Comparison of ENCODE assay signal across 8 mouse cellular contexts in the genomic region with DNA sequence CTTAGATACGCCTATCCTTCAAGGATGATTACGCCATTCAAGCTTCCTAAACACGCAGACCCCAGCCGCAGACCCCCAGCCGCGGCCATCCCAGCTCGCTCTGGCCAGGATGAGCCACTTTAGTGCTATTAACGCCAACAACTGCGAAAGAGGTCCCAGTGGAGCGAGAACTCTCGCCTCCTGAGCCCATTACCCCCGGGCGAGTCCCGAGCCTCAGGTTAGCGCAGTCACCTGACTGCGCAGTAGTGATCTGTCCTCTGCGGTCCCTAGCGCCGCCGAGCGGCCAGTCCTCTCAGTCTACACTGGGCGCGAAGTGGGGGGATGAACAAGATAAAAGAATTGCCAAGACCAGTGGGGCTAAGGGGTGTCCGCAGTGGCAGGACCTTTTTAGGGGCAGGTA. TPM values are rescaled to one million over a fixed set of nuclear protein-coding genes. Genes with fewer than 3 reads are reported as not detected.
DNase-seq lines count a peak whose midpoint lies in the region; ATAC-seq lines count a peak whose summit lies in the region.

No protein-coding gene starts in this region.

- intact Hi-C loops in left cerebral cortex, postnatal 4 days (cut with DNase I): no loop called here

- peak; percentile 46 for ATAC-seq in common myeloid progenitor, adult 5-6 weeks (replicated peaks; ENCODE audit: low read depth, poor library complexity, severe bottlenecking)
- ATAC-seq in megakaryocyte-erythroid progenitor cell, adult 5-6 weeks (replicated peaks; ENCODE audit: low FRiP score, low TSS enrichment, poor library complexity, severe bottlenecking): peak; percentile 64
- ATAC-seq in activated CD4-positive, CD25-positive, alpha-beta regulatory T cell, adult 4 months: no peak

- DNase-seq in adrenal gland, adult 18-20 months (ENCODE audit: low spot score in 2 of 2): peak; percentile 63 to 70
- DNase-seq in gastrocnemius, postnatal 10 days: peak; percentile 67
- DNase-seq in induced T-regulatory cell, adult 2 months (ENCODE audit: low read depth): peak; percentile 76
- DNase-seq in left cerebral cortex, postnatal 4 days: peak; percentile 62
- peak; percentile 69 to 72 for DNase-seq in right cerebral cortex, postnatal 36 days (ENCODE audit: low spot score in 2 of 2)

RNA-seq across cellular contexts. Expression of a gene that starts 8.3 kb away (rescaled TPM):
- total RNA-seq in adrenal gland, adult 18-20 months (2021): 10 to 100 TPM; 18.6 to 25.6 TPM
- total RNA-seq in common myeloid progenitor, adult 5-6 weeks (2017): not detected in 2 replicates
- 10 to 100 TPM; 18.9 to 25.7 TPM for total RNA-seq in gastrocnemius, postnatal 10 days (2021)
- total RNA-seq in left cerebral cortex, postnatal 4 days (2021): 100 to 1,000 TPM; 241 to 308 TPM
- total RNA-seq in megakaryocyte-erythroid progenitor cell, adult 5-6 weeks (2014; fragmentation: Nextera tagmentation): not detected in 2 replicates
- total RNA-seq in megakaryocyte-erythroid progenitor cell, adult 5-6 weeks (2017): not detected in 2 replicates
- polyA plus RNA-seq in activated CD4-positive, CD25-positive, alpha-beta regulatory T cell, adult 4 months (2017; shearing (Covaris generic)): not detected

RNA-seq across cellular contexts. Expression of a gene that starts 9.3 kb away (rescaled TPM):
- 10 to 100 TPM; 62.6 to 69.6 TPM for total RNA-seq in adrenal gland, adult 18-20 months (2021)
- 64.1 and 76.5 TPM in 2 replicates for total RNA-seq in common myeloid progenitor, adult 5-6 weeks (2017)
- 10 to 100 TPM; 31.2 to 47.2 TPM for total RNA-seq in gastrocnemius, postnatal 10 days (2021)
- 100 to 1,000 TPM in 1 of 2 experiments, 10 to 100 TPM in 1; 87.7 to 101 TPM for total RNA-seq in left cerebral cortex, postnatal 4 days (2021)
- 140 and 155 TPM in 2 replicates for total RNA-seq in megakaryocyte-erythroid progenitor cell, adult 5-6 weeks (2014; fragmentation: Nextera tagmentation)
- 41.0 and 87.4 TPM in 2 replicates for total RNA-seq in megakaryocyte-erythroid progenitor cell, adult 5-6 weeks (2017)
- 10 to 100 TPM; 38.8 to 51.6 TPM for polyA plus RNA-seq in activated CD4-positive, CD25-positive, alpha-beta regulatory T cell, adult 4 months (2017; shearing (Covaris generic))

RNA-seq across cellular contexts. Expression of a gene that starts 20.3 kb away (rescaled TPM):
- 100 to 1,000 TPM; 158 to 166 TPM for total RNA-seq in adrenal gland, adult 18-20 months (2021)
- total RNA-seq in common myeloid progenitor, adult 5-6 weeks (2017): 2.1 and 6.5 TPM in 2 replicates
- total RNA-seq in gastrocnemius, postnatal 10 days (2021): 10 to 100 TPM; 52.6 to 53.7 TPM
- 100 to 1,000 TPM; 101 to 110 TPM for total RNA-seq in left cerebral cortex, postnatal 4 days (2021)
- total RNA-seq in megakaryocyte-erythroid progenitor cell, adult 5-6 weeks (2014; fragmentation: Nextera tagmentation): 24.6 and 41.0 TPM in 2 replicates
- 15.8 and 18.7 TPM in 2 replicates for total RNA-seq in megakaryocyte-erythroid progenitor cell, adult 5-6 weeks (2017)
- 10 to 100 TPM; 70.3 to 75.4 TPM for polyA plus RNA-seq in activated CD4-positive, CD25-positive, alpha-beta regulatory T cell, adult 4 months (2017; shearing (Covaris generic))

RNA-seq across cellular contexts. Expression of a gene that starts 26.6 kb away (rescaled TPM):
- total RNA-seq in adrenal gland, adult 18-20 months (2021): 1 to 10 TPM; 1.7 to 2.1 TPM
- 17.2 and 22.0 TPM in 2 replicates for total RNA-seq in common myeloid progenitor, adult 5-6 weeks (2017)
- 1 to 10 TPM; 3.5 to 6.7 TPM for total RNA-seq in gastrocnemius, postnatal 10 days (2021)
- 1 to 10 TPM; 1.9 TPM for total RNA-seq in left cerebral cortex, postnatal 4 days (2021)
- 98.8 TPM in 1 of 2 replicates, not detected in the other for total RNA-seq in megakaryocyte-erythroid progenitor cell, adult 5-6 weeks (2014; fragmentation: Nextera tagmentation)
- total RNA-seq in megakaryocyte-erythroid progenitor cell, adult 5-6 weeks (2017): 4.9 and 19.5 TPM in 2 replicates
- polyA plus RNA-seq in activated CD4-positive, CD25-positive, alpha-beta regulatory T cell, adult 4 months (2017; shearing (Covaris generic)): not detected

RNA-seq across cellular contexts. Expression of a gene that starts 34.3 kb away (rescaled TPM):
- 10 to 100 TPM; 56.9 to 66.5 TPM for total RNA-seq in adrenal gland, adult 18-20 months (2021)
- 7.1 and 8.6 TPM in 2 replicates for total RNA-seq in common myeloid progenitor, adult 5-6 weeks (2017)
- total RNA-seq in gastrocnemius, postnatal 10 days (2021): 10 to 100 TPM; 38.1 to 40.7 TPM
- total RNA-seq in left cerebral cortex, postnatal 4 days (2021): 10 to 100 TPM; 44.9 to 48.1 TPM
- 10.3 and 11.2 TPM in 2 replicates for total RNA-seq in megakaryocyte-erythroid progenitor cell, adult 5-6 weeks (2014; fragmentation: Nextera tagmentation)
- total RNA-seq in megakaryocyte-erythroid progenitor cell, adult 5-6 weeks (2017): 14.4 and 18.4 TPM in 2 replicates
- polyA plus RNA-seq in activated CD4-positive, CD25-positive, alpha-beta regulatory T cell, adult 4 months (2017; shearing (Covaris generic)): 1 to 10 TPM; 1.0 to 1.6 TPM

Comparison
In these comparisons a context has a peak if more than half of its experiments do, and no peak if none do; other contexts are left out.
1. RNA of a gene that starts 8.3 kb away (total RNA-seq): 241 to 308 TPM in left cerebral cortex, postnatal 4 days, 18.9 to 25.7 TPM in gastrocnemius, postnatal 10 days and 18.6 to 25.6 TPM in adrenal gland, adult 18-20 months; not detected in common myeloid progenitor, adult 5-6 weeks and not detected in megakaryocyte-erythroid progenitor cell, adult 5-6 weeks; every median in the first group is over 10 times any median in the second.
2. Peak in every context shown above with its lines, with median percentiles within 50 percentile points of each other: DNase-seq.